20 mouse cellular contexts compared by ENCODE assay signal in genomic region chr4:82406511-82406910, GRCm38 (mm10).
"Had no signal": no experiment of that assay in that cellular context is flagged by ENCODE, and none has a peak within 500 bp of the region (broad histone marks: within the 10 kb centered on the region; RNA-seq: fewer than 3 reads in every experiment).

No protein-coding gene starts in this region.

- H3K36me3 ChIP-seq: liver, embryonic 13.5 days; midbrain, embryonic 10.5 days; midbrain, embryonic 13.5 days; neural tube, embryonic 13.5 days; stomach, embryonic 15.5 days had no signal

- H3K4me3 ChIP-seq: left cerebral cortex, adult 2 months; liver, embryonic 13.5 days; megakaryocyte, embryonic 14.5 days; midbrain, embryonic 10.5 days; midbrain, embryonic 13.5 days; myocyte; neural tube, embryonic 13.5 days; stomach, embryonic 15.5 days had no signal

- DNase-seq: kidney, adult 8-10 months; kidney, postnatal 10 days; kidney, postnatal 36 days; layer of hippocampus, postnatal 36 days; liver, embryonic 13.5 days; lung, adult 2 months; lung, postnatal 36 days; retina, postnatal 1 day; right cerebral cortex, postnatal 25 days; spleen, adult 18-20 months; thymus, postnatal 25 days had no signal

- H3K9ac ChIP-seq: liver, embryonic 13.5 days; midbrain, embryonic 13.5 days; neural tube, embryonic 13.5 days; stomach, embryonic 15.5 days had no signal

- H3K27ac ChIP-seq: left cerebral cortex, adult 2 months; liver, embryonic 13.5 days; midbrain, embryonic 10.5 days; midbrain, embryonic 13.5 days; neural tube, embryonic 13.5 days; stomach, embryonic 15.5 days had no signal

- H3K27me3 ChIP-seq: liver, embryonic 13.5 days; megakaryocyte, embryonic 14.5 days; midbrain, embryonic 13.5 days; neural tube, embryonic 13.5 days; stomach, embryonic 15.5 days had no signal

- H3K4me1 ChIP-seq: megakaryocyte, embryonic 14.5 days had no signal

- H3K9me3 ChIP-seq: liver, embryonic 13.5 days; midbrain, embryonic 10.5 days; midbrain, embryonic 13.5 days; neural tube, embryonic 13.5 days; stomach, embryonic 15.5 days had no signal

- ATAC-seq: lung, postnatal 0 days; midbrain, embryonic 13.5 days; midbrain, embryonic 16.5 days had no signal

- H3K4me2 ChIP-seq: liver, embryonic 13.5 days; midbrain, embryonic 13.5 days; neural tube, embryonic 13.5 days; stomach, embryonic 15.5 days had no signal
